Mouse (Mus musculus) spleen, adult 2 months (tissue): ENCODE data around the gene Wdr91.

Experiments used
- CTCF ChIP-seq: fragments of 200-500 bp; IDR thresholded peaks from 2 replicates; pipeline ENCODE4 v1.5.1; 2011; ENCODE audit warnings: mild to moderate bottlenecking, inconsistent platforms; ENCODE audit not compliant: insufficient read depth, insufficient read length, insufficient replicate concordance; ENCODE audit errors: extremely low read depth
- POLR2A ChIP-seq: fragments of 200-500 bp; IDR thresholded peaks from 2 replicates; pipeline ENCODE4 v1.6.1; 2011; ENCODE audit warnings: low read depth, low read length, inconsistent platforms

- TF ChIP-seq CTCF = no peak
- no peak for TF ChIP-seq POLR2A
Measured at GRCm38 (mm10) chr6:34951518-34951917, 40.8 kb upstream of the Wdr91 start.
